Mouse (Mus musculus) forebrain, postnatal 0 days (tissue): Measurements from ENCODE around the gene Gdf10. TPM values are rescaled to one million over a fixed set of nuclear protein-coding genes. Genes with fewer than 3 reads are reported as not detected.
A peak's percentile ranks its signal among the peaks of the same experiment; 100 is the strongest.

Source experiments
- ATAC-seq: fragments of 200-750 bp; cut with Nextera tagmentation; 2 replicates; pipeline ENCODE4 v1.8.0; 2017; ENCODE audit warnings: mild to moderate bottlenecking, moderate library complexity
- DNase-seq: peaks from one replicate; pipeline ENCODE4 v3.0.0-alpha.2; 2015
- H3K27ac ChIP-seq: fragments of 300-500 bp; sonication (generic); 2 replicates; pipeline ENCODE4 v1.5.1; 2014; ENCODE audit warnings: low read depth, mild to moderate bottlenecking, antibody characterized with exemption, low read length, moderate library complexity, mixed read lengths
- H3K27me3 ChIP-seq: fragments of 300-500 bp; sonication (generic); 2 replicates; pipeline ENCODE4 v1.6.1; 2014; ENCODE audit warnings: mild to moderate bottlenecking, low read length, mixed read lengths; ENCODE audit not compliant: insufficient read depth
- H3K36me3 ChIP-seq: fragments of 300-500 bp; sonication (generic); 2 replicates; pipeline ENCODE4 v1.6.1; 2014; ENCODE audit warnings: mild to moderate bottlenecking, moderate library complexity; ENCODE audit not compliant: insufficient read depth
- H3K4me1 ChIP-seq: fragments of 300-500 bp; sonication (generic); 2 replicates; pipeline ENCODE4 v1.6.1; 2014; ENCODE audit warnings: antibody characterized with exemption; ENCODE audit not compliant: insufficient read depth
- H3K4me2 ChIP-seq: fragments of 300-500 bp; sonication (generic); 2 replicates; pipeline ENCODE4 v1.6.1; 2014; ENCODE audit warnings: low read depth, mild to moderate bottlenecking, moderate library complexity
- H3K4me3 ChIP-seq: fragments of 300-500 bp; sonication (generic); 2 replicates; pipeline ENCODE4 v1.5.1; 2014; ENCODE audit warnings: low read depth, low read length, mixed read lengths
- H3K9ac ChIP-seq: fragments of 300-500 bp; sonication (generic); 2 replicates; pipeline ENCODE4 v1.6.1; 2014; ENCODE audit warnings: mild to moderate bottlenecking
- H3K9me3 ChIP-seq: fragments of 300-500 bp; sonication (generic); 2 replicates; pipeline ENCODE4 v1.6.1; 2016; ENCODE audit warnings: low read length
- CTCF ChIP-seq: sonication (generic); IDR thresholded peaks from 2 replicates; pipeline ENCODE4 v1.5.1; 2016; ENCODE audit warnings: antibody characterized with exemption, control low read depth, low read depth
- WGBS: fragments of 180-500 bp; shearing (Covaris S2); extraction: QIAGEN DNeasy Blood & Tissue Kit; methylation state at CpG from one replicate; pipeline ENCODE4 v1.1.7; 2014; 5-methylcytosine and 5-hydroxymethylcytosine counted together
- polyA plus RNA-seq: library from polyadenylated mRNA; unstranded; fragments of >200 nt; fragmentation: Nextera tagmentation; extraction: Ambion mirVana; gene quantifications from 2 replicates; pipeline ENCODE4 v1.2.1, GENCODE M21; 2015
- total RNA-seq: library from RNA; depleted of rRNA; stranded (reverse); fragments of >200 nt; gene quantifications from 2 replicates; pipeline ENCODE4 v1.2.3, GENCODE M21; 2014; rRNA removed

The Gdf10 gene
- 6.8 and 8.8 TPM in 2 replicates for total RNA-seq
- 9.6 and 10.6 TPM in 2 replicates for polyA plus RNA-seq

- Histone ChIP-seq H3K27me3 (peaks cover 9% of the 10 kb centered on the region), H3K9ac (peak within 1 kb of the TSS; percentile 49), H3K4me2 (peak within 1 kb of the TSS; percentile 89), H3K4me1 (no peaks in the 10 kb centered on the region), H3K36me3 (no peaks in the 10 kb centered on the region), H3K27ac (no peak within 1 kb of the TSS), H3K4me3 (peak within 1 kb of the TSS; percentile 55), H3K9me3 (no peaks in the 10 kb centered on the region)
- TF ChIP-seq CTCF, result peak; percentile 36; the same call in 1 of the 2 replicates
- ATAC-seq, result peak; percentile 81
- 2% methylated on average over 82 of the region's 85 CpGs for WGBS
- DNase-seq, result peak; percentile 62
These were observed at the start of gene Gdf10 for GRCm38 (mm10) chr14:33923168-33924070. Gene Gdf10, plus strand, starts transcription at chr14:33923587.

GRCm38 (mm10) chr14:33878826-33879225, 44.6 kb upstream of the Gdf10 start:
- 88% methylated on average over 1 of the region's 1 CpGs for WGBS
- ATAC-seq, result no peak
- no peak for TF ChIP-seq CTCF

GRCm38 (mm10) chr14:33880236-33880635, 43.2 kb upstream of the Gdf10 start:
- ATAC-seq, result no peak
- DNase-seq, result no peak
- Histone ChIP-seq H3K27ac (no peak overlapping the region), H3K27me3 (no peaks in the 10 kb centered on the region), H3K9ac (no peak overlapping the region), H3K4me1 (no peaks in the 10 kb centered on the region), H3K36me3 (no peaks in the 10 kb centered on the region), H3K4me2 (no peak overlapping the region), H3K9me3 (0 out of 2 replicates have a peak, but pooled peaks cover 5% of the 10 kb centered on the region), H3K4me3 (no peak overlapping the region)
- 88% methylated on average over 3 of the region's 3 CpGs for WGBS
- no peak for TF ChIP-seq CTCF

More at GRCm38 (mm10) chr14:33878826-33879225, 44.6 kb upstream of the Gdf10 start:
- H3K9ac ChIP-seq, result no peak overlapping the region
- no peak overlapping the region for H3K4me2 ChIP-seq
- no peaks in the 10 kb centered on the region for H3K36me3 ChIP-seq
- no peak overlapping the region for H3K4me3 ChIP-seq
- no peaks in the 10 kb centered on the region for H3K4me1 ChIP-seq
- H3K9me3 ChIP-seq, result 0 out of 2 replicates have a peak, but pooled peaks cover 5% of the 10 kb centered on the region
- no peak for DNase-seq
- H3K27me3 ChIP-seq, result no peaks in the 10 kb centered on the region
- no peak overlapping the region for H3K27ac ChIP-seq

GRCm38 (mm10) chr14:33881471-33881870, 41.9 kb upstream of the Gdf10 start:
- ATAC-seq (no peak), DNase-seq (no peak)
- 84% methylated on average over 3 of the region's 3 CpGs for WGBS
- H3K9ac ChIP-seq, result no peak overlapping the region
- no peaks in the 10 kb centered on the region for H3K36me3 ChIP-seq
- no peak overlapping the region for H3K27ac ChIP-seq
- no peaks in the 10 kb centered on the region for H3K4me1 ChIP-seq
- H3K4me3 ChIP-seq, result no peak overlapping the region
- H3K4me2 ChIP-seq, result no peak overlapping the region
- H3K9me3 ChIP-seq, result 0 out of 2 replicates have a peak, but pooled peaks cover 5% of the 10 kb centered on the region
- H3K27me3 ChIP-seq, result no peaks in the 10 kb centered on the region
- no peak for TF ChIP-seq CTCF

- Histone ChIP-seq H3K9me3 (no peaks in the 10 kb centered on the region), H3K36me3 (no peaks in the 10 kb centered on the region), H3K4me2 (no peak overlapping the region), H3K27me3 (no peaks in the 10 kb centered on the region), H3K27ac (no peak overlapping the region), H3K9ac (no peak overlapping the region), H3K4me1 (no peaks in the 10 kb centered on the region), H3K4me3 (no peak overlapping the region)
- DNase-seq (no peak), ATAC-seq (peak; percentile 80)
- WGBS, result 66% methylated on average over 4 of the region's 4 CpGs
- TF ChIP-seq CTCF, result no peak
These were observed 40.3 kb upstream of the Gdf10 start for GRCm38 (mm10) chr14:33883046-33883445.

- DNase-seq, result no peak
- H3K9ac ChIP-seq, result no peak overlapping the region
- ATAC-seq, result no peak
- no peaks in the 10 kb centered on the region for H3K4me1 ChIP-seq
- WGBS, result 62% methylated on average over 11 of the region's 11 CpGs
- no peaks in the 10 kb centered on the region for H3K36me3 ChIP-seq
- no peak overlapping the region for H3K4me3 ChIP-seq
- no peaks in the 10 kb centered on the region for H3K27me3 ChIP-seq
- no peak overlapping the region for H3K4me2 ChIP-seq
- H3K27ac ChIP-seq, result no peak overlapping the region
- no peak for TF ChIP-seq CTCF
- no peaks in the 10 kb centered on the region for H3K9me3 ChIP-seq
These were observed 37.9 kb upstream of the Gdf10 start for GRCm38 (mm10) chr14:33885466-33885865.
